Mouse (Mus musculus) testis, adult 2 months (tissue): ENCODE data around the gene Defb43. TPM values are rescaled to one million over a fixed set of nuclear protein-coding genes. Genes with fewer than 3 reads are reported as not detected.

ENCODE experiments used
- H3K27ac ChIP-seq: fragments of 200-500 bp; 2 replicates; pipeline ENCODE4 v1.5.1; 2012; ENCODE audit warnings: low read depth, low read length; ENCODE audit not compliant: control insufficient read depth, insufficient read depth
- H3K27me3 ChIP-seq: fragments of 200-500 bp; 2 replicates; pipeline ENCODE4 v1.6.1; 2012; ENCODE audit warnings: mild to moderate bottlenecking, low read length, moderate library complexity; ENCODE audit not compliant: control insufficient read depth, insufficient read depth
- H3K36me3 ChIP-seq: fragments of 200-500 bp; 2 replicates; pipeline ENCODE4 v1.6.1; 2012; ENCODE audit warnings: mild to moderate bottlenecking, low read length; ENCODE audit not compliant: control insufficient read depth, insufficient read depth
- H3K4me1 ChIP-seq: fragments of 200-500 bp; 2 replicates; pipeline ENCODE4 v1.6.1; 2012; ENCODE audit warnings: low read length; ENCODE audit not compliant: control insufficient read depth, insufficient read depth
- H3K4me3 ChIP-seq: fragments of 200-500 bp; 2 replicates; pipeline ENCODE4 v1.5.1; 2012; ENCODE audit warnings: low read depth, mild to moderate bottlenecking, low read length, moderate library complexity, mixed read lengths; ENCODE audit not compliant: control insufficient read depth
- CTCF ChIP-seq: fragments of 200-500 bp; IDR thresholded peaks from 2 replicates; pipeline ENCODE4 v1.5.1; 2012; ENCODE audit warnings: low read depth, mild to moderate bottlenecking, inconsistent platforms, low read length, moderate library complexity; ENCODE audit not compliant: control insufficient read depth, insufficient read depth, insufficient replicate concordance
- POLR2A ChIP-seq: fragments of 200-500 bp; IDR thresholded peaks from 2 replicates; pipeline ENCODE4 v1.6.1; 2012; ENCODE audit warnings: low read depth, mild to moderate bottlenecking, inconsistent platforms, low read length, moderate library complexity; ENCODE audit not compliant: control insufficient read depth
- polyA plus RNA-seq: library from polyadenylated mRNA; depleted of rRNA; stranded (reverse); fragments of >200 nt; gene quantifications from 2 replicates; pipeline ENCODE4 v1.2.3, GENCODE M21; 2012; rRNA removed

Defb43 gene
- polyA plus RNA-seq = 20.1 TPM in 1 of 2 replicates, not detected in the other

DNA sequence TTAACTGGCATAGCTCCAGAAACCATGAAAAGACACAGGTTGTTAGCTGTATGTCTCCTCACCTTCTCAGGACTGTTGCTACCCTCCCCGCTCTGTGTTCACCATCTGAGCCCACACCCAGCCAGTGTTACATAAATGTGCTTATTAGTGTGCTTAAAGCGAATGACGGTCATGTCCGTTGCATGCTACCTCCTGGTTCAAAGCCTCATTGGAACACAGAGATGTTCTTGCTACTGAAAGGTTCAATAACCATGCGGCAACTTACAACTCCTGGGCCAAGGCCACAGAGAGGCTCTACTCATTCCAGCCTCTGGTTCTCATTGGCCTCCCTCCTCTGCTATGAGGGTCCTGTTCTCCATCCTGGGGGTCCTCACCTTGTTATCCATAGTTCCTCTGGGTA, at the start of gene Defb43:
Defb43 (plus strand) TSS at position 301 of the 400 bp plus-strand sequence.
- Histone ChIP-seq H3K36me3 (no peaks in the 10 kb centered on the region), H3K27ac (no peak within 1 kb of the TSS), H3K4me1 (no peaks in the 10 kb centered on the region; the same call in 1 of the 2 replicates), H3K27me3 (no peaks in the 10 kb centered on the region), H3K4me3 (no peak within 1 kb of the TSS)
- TF ChIP-seq POLR2A (no peak), CTCF (no peak)

DNA sequence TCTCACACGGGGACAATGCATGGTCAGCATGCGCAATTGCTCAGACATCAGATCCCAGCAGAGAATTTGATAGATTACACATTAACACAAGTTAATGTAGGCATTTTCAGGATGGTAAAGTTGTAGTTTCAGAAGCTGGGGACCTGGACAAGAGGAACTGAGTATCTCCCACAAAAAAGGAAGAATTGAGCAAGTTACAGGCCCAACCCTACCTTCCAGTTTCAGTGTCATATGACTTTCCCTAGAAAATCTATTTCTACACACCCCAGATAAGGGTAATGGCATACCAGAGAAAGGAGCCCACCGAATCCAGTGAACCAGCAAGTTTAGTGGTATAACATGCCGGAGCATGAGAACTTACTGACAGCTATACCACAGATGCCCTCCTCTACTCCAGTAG, 47.9 kb upstream of the Defb43 start:
- TF ChIP-seq CTCF = no peak
- TF ChIP-seq POLR2A = no peak
- no peaks in the 10 kb centered on the region for H3K27me3 ChIP-seq
- no peak overlapping the region for H3K27ac ChIP-seq
- no peak overlapping the region for H3K4me3 ChIP-seq
- no peaks in the 10 kb centered on the region for H3K36me3 ChIP-seq
- peaks cover 2% of the 10 kb centered on the region; the same call in 1 of the 2 replicates for H3K4me1 ChIP-seq

DNA sequence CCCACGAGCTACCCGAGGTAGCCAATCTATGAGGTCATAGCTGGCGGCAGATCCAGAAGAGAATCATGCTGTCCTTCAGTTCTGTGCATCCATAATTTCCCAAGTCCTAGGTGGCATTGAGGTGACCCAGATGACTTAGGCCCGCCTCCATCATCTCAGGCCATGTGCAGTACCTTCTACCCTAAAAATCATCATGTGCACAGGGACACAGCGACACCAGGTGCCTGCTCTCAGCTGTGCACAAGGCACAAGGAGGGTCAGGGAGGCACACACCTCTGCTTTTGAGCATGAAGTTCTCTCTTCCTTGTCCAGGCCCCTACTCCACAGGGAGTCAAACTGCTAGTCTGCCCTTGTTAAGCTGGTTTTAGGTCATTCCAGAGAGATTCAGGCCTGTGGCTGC, 46.2 kb upstream of the Defb43 start:
- H3K36me3 ChIP-seq = no peaks in the 10 kb centered on the region
- H3K27me3 ChIP-seq = no peaks in the 10 kb centered on the region
- H3K4me3 ChIP-seq = no peak overlapping the region
- H3K27ac ChIP-seq = no peak overlapping the region
- H3K4me1 ChIP-seq = peaks cover 2% of the 10 kb centered on the region; the same call in 1 of the 2 replicates
- no peak for TF ChIP-seq POLR2A
- TF ChIP-seq CTCF = no peak; the same call in 1 of the 2 replicates

- H3K4me1 ChIP-seq = peaks cover 2% of the 10 kb centered on the region; the same call in 1 of the 2 replicates
- H3K36me3 ChIP-seq = no peaks in the 10 kb centered on the region
- TF ChIP-seq POLR2A (no peak), CTCF (no peak)
- H3K27me3 ChIP-seq = no peaks in the 10 kb centered on the region
- H3K4me3 ChIP-seq = no peak overlapping the region
- H3K27ac ChIP-seq = no peak overlapping the region
These were observed 45.6 kb upstream of the Defb43 start for GRCm38 (mm10) chr14:62965811-62966520.

DNA sequence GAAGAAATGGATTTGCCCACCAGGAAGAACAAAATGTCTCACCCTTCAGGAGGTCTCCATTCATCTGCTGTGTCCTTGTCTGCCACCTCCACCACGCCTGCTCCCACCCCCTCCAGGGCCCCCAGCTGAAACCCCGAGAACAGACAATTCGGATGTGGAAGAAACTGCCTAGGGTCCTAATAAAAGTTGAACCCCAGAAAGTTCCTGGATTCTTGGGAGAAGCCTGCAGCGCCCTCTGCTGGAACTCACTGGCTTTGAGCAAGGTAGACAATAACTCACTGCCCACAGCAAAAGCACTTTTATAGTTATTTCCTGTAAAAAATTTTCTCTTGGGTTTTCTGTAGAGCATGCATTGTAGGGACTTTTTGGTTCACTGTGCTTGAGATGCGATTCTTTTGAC, 36.5 kb upstream of the Defb43 start:
- H3K27me3 ChIP-seq = no peaks in the 10 kb centered on the region
- no peak overlapping the region for H3K4me3 ChIP-seq
- no peaks in the 10 kb centered on the region for H3K36me3 ChIP-seq
- no peak for TF ChIP-seq POLR2A
- peak; percentile 25; the same call in 1 of the 2 replicates for TF ChIP-seq CTCF
- no peak overlapping the region for H3K27ac ChIP-seq
- no peaks in the 10 kb centered on the region; the same call in 1 of the 2 replicates for H3K4me1 ChIP-seq

- Histone ChIP-seq H3K27ac (no peak overlapping the region), H3K4me3 (no peak overlapping the region), H3K27me3 (no peaks in the 10 kb centered on the region), H3K36me3 (no peaks in the 10 kb centered on the region), H3K4me1 (no peaks in the 10 kb centered on the region; the same call in 1 of the 2 replicates)
- TF ChIP-seq CTCF (no peak), POLR2A (no peak)
These were observed 31.8 kb upstream of the Defb43 start for GRCm38 (mm10) chr14:62979815-62980214.

DNA sequence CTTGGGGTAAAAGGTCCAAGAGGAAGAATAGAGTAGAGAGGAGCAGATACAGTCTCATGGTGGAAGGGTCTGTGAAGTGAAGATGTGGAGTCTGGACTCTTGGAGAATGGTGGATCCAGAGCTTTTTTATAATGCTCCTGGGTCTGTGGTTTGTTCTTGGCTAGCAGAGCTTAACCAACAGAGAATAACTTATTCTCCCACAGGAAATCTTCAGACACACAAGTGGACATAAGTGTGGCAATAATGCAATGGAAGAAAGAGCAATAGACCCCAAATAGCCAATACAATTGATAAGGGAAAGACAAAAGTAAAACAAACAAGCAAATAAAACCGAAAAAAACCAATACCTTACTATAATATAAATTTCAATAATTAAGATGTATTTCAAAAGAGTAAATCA, 27.2 kb upstream of the Defb43 start, which contains the start of gene Defb48:
Defb48 (minus strand) TSS at position 101 of the 400 bp plus-strand sequence.
- no peak within 1 kb of the TSS for H3K4me3 ChIP-seq
- no peak for TF ChIP-seq CTCF
- H3K36me3 ChIP-seq = no peaks in the 10 kb centered on the region
- no peaks in the 10 kb centered on the region for H3K4me1 ChIP-seq
- no peak within 1 kb of the TSS for H3K27ac ChIP-seq
- no peaks in the 10 kb centered on the region for H3K27me3 ChIP-seq

GRCm38 (mm10) chr14:62991271-62991670, 20.3 kb upstream of the Defb43 start:
- Histone ChIP-seq H3K27ac (no peak overlapping the region), H3K36me3 (no peaks in the 10 kb centered on the region), H3K27me3 (no peaks in the 10 kb centered on the region), H3K4me1 (no peaks in the 10 kb centered on the region), H3K4me3 (no peak overlapping the region)
- no peak for TF ChIP-seq POLR2A
- no peak for TF ChIP-seq CTCF
